Mouse (Mus musculus) lung, postnatal 0 days (tissue): Measurements from ENCODE around the gene Them4.

Experiments
- CTCF ChIP-seq: IDR thresholded peaks from 2 replicates; pipeline ENCODE4 v1.5.1; 2016; ENCODE audit warnings: antibody characterized with exemption, mild to moderate bottlenecking
- EP300 ChIP-seq: IDR thresholded peaks from 2 replicates; pipeline ENCODE4 v1.6.1; 2016; ENCODE audit warnings: antibody characterized with exemption, mild to moderate bottlenecking, control low read depth

DNA sequence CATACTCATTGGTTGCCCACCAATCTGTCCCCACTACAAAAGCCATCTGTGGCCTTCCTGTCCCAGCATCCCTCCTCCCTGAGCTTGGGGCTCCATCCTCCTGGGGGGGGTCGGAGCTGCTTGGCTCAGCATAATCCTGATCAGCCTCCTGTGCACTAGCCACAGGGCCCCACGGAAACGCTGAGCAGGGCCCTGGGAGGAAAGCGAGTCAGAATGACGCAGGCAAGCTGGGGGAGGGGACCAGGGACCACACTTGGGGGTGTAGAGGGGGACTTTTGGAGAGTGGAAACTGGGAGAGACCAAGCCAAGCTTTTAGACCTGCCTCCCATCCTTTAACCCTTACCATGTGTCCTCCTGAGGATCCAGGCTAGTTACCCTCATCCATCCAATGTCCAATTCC, 66.0 kb downstream of the Them4 start:
- TF ChIP-seq CTCF, result no peak
- TF ChIP-seq EP300, result no peak
